Mouse (Mus musculus) bone marrow macrophage, adult 2 months (primary cell): ENCODE measurements around the gene Strbp. TPM values are rescaled to one million over a fixed set of nuclear protein-coding genes. Genes with fewer than 3 reads are reported as not detected.

Source experiments
- H3K27ac ChIP-seq: 2 replicates; pipeline ENCODE4 v1.5.1; 2012; ENCODE audit warnings: low read depth, low read length; ENCODE audit not compliant: insufficient read depth
- H3K4me1 ChIP-seq: 2 replicates; pipeline ENCODE4 v1.6.1; 2012; ENCODE audit warnings: low read length; ENCODE audit not compliant: control insufficient read depth, insufficient read depth
- H3K4me3 ChIP-seq: 2 replicates; pipeline ENCODE4 v1.5.1; 2012; ENCODE audit warnings: mild to moderate bottlenecking, low read length, moderate library complexity; ENCODE audit not compliant: insufficient read depth
- CTCF ChIP-seq: IDR thresholded peaks from 2 replicates; pipeline ENCODE4 v1.5.1; 2012; ENCODE audit warnings: low read depth, mild to moderate bottlenecking, low read length, moderate library complexity
- POLR2A ChIP-seq: IDR thresholded peaks from 2 replicates; pipeline ENCODE4 v1.6.1; 2012; ENCODE audit warnings: mild to moderate bottlenecking, low read depth, low read length, borderline replicate concordance
- polyA plus RNA-seq: library from polyadenylated mRNA; stranded (reverse); fragments of >200 nt; gene quantifications from 2 replicates; pipeline ENCODE4 v1.2.4, GENCODE M21; 2012; ENCODE audit not compliant: missing spikeins, insufficient read depth, insufficient read length

The Strbp gene
- polyA plus RNA-seq, 1 experiment, result 6.0 TPM

GRCm38 (mm10) chr2:37578185-37578584 is 125.5 kb downstream of the Strbp start:
- Histone ChIP-seq H3K4me1 (peaks cover 9% of the 10 kb centered on the region), H3K27ac (no peak overlapping the region), H3K4me3 (no peak overlapping the region)
- TF ChIP-seq POLR2A, result no peak

GRCm38 (mm10) chr2:37576661-37577060 is 127.0 kb downstream of the Strbp start:
- TF ChIP-seq CTCF (no peak), POLR2A (no peak)
- Histone ChIP-seq H3K27ac (no peak overlapping the region), H3K4me1 (peaks cover 9% of the 10 kb centered on the region), H3K4me3 (no peak overlapping the region)

- Histone ChIP-seq H3K27ac (no peak overlapping the region), H3K4me1 (peaks cover 8% of the 10 kb centered on the region), H3K4me3 (no peak overlapping the region)
- TF ChIP-seq CTCF, result no peak
Measured at GRCm38 (mm10) chr2:37572141-37572540, 131.5 kb downstream of the Strbp start.

- H3K4me1 ChIP-seq, result no peaks in the 10 kb centered on the region
- H3K27ac ChIP-seq, result no peak overlapping the region
- no peak for TF ChIP-seq CTCF
- TF ChIP-seq POLR2A, result no peak
- no peak overlapping the region for H3K4me3 ChIP-seq
Measured at GRCm38 (mm10) chr2:37570703-37571102, 133.0 kb downstream of the Strbp start.

- Histone ChIP-seq H3K4me1 (no peaks in the 10 kb centered on the region), H3K27ac (no peak overlapping the region)
- no peak for TF ChIP-seq POLR2A
- TF ChIP-seq CTCF, result no peak
Measured at GRCm38 (mm10) chr2:37569888-37570287, 133.8 kb downstream of the Strbp start.

GRCm38 (mm10) chr2:37566035-37566434 is 137.6 kb downstream of the Strbp start:
- TF ChIP-seq CTCF (no peak), POLR2A (no peak)
- H3K4me3 ChIP-seq, result no peak overlapping the region

More at GRCm38 (mm10) chr2:37569888-37570287, 133.8 kb downstream of the Strbp start:
- H3K4me3 ChIP-seq, result no peak overlapping the region

GRCm38 (mm10) chr2:37565579-37565978 is 138.1 kb downstream of the Strbp start:
- Histone ChIP-seq H3K4me3 (no peak overlapping the region), H3K4me1 (no peaks in the 10 kb centered on the region)
- TF ChIP-seq POLR2A (no peak), CTCF (no peak)

More at GRCm38 (mm10) chr2:37566035-37566434, 137.6 kb downstream of the Strbp start:
- no peak overlapping the region for H3K27ac ChIP-seq
- H3K4me1 ChIP-seq, result no peaks in the 10 kb centered on the region

GRCm38 (mm10) chr2:37556366-37556765 is 147.3 kb downstream of the Strbp start:
- Histone ChIP-seq H3K27ac (no peak overlapping the region), H3K4me1 (no peaks in the 10 kb centered on the region), H3K4me3 (no peak overlapping the region)
- TF ChIP-seq CTCF (no peak), POLR2A (no peak)

More at GRCm38 (mm10) chr2:37565579-37565978, 138.1 kb downstream of the Strbp start:
- H3K27ac ChIP-seq, result no peak overlapping the region

- no peak overlapping the region for H3K4me3 ChIP-seq
- H3K27ac ChIP-seq, result no peak overlapping the region
- H3K4me1 ChIP-seq, result 0 out of 2 replicates have a peak, but pooled peaks cover 4% of the 10 kb centered on the region
- TF ChIP-seq CTCF, result no peak
- TF ChIP-seq POLR2A, result no peak
Measured at GRCm38 (mm10) chr2:37549346-37550012, 154.2 kb downstream of the Strbp start.

- TF ChIP-seq CTCF (no peak), POLR2A (no peak)
Measured at GRCm38 (mm10) chr2:37531639-37532038, 172.0 kb downstream of the Strbp start.

GRCm38 (mm10) chr2:37530766-37531165 is 172.9 kb downstream of the Strbp start:
- Histone ChIP-seq H3K4me1 (no peaks in the 10 kb centered on the region), H3K27ac (no peak overlapping the region), H3K4me3 (no peak overlapping the region)
- TF ChIP-seq CTCF (no peak), POLR2A (no peak)

More at GRCm38 (mm10) chr2:37531639-37532038, 172.0 kb downstream of the Strbp start:
- Histone ChIP-seq H3K27ac (no peak overlapping the region), H3K4me1 (no peaks in the 10 kb centered on the region), H3K4me3 (no peak overlapping the region)

- H3K4me1 ChIP-seq, result no peaks in the 10 kb centered on the region
- H3K27ac ChIP-seq, result no peak overlapping the region
- TF ChIP-seq CTCF, result no peak
- TF ChIP-seq POLR2A, result no peak
- H3K4me3 ChIP-seq, result no peak overlapping the region
Measured at GRCm38 (mm10) chr2:37529397-37529796, 174.3 kb downstream of the Strbp start.
